Mouse (Mus musculus): ENCODE results near the gene Lyz1. TPM values are rescaled to one million over a fixed set of nuclear protein-coding genes. Genes with fewer than 3 reads are reported as not detected.

Lyz1 gene
- polyA plus RNA-seq (2016; fragmentation: Nextera tagmentation; extraction: Ambion mirVana): 13.5 and 15.0 TPM in 2 replicates

DNA sequence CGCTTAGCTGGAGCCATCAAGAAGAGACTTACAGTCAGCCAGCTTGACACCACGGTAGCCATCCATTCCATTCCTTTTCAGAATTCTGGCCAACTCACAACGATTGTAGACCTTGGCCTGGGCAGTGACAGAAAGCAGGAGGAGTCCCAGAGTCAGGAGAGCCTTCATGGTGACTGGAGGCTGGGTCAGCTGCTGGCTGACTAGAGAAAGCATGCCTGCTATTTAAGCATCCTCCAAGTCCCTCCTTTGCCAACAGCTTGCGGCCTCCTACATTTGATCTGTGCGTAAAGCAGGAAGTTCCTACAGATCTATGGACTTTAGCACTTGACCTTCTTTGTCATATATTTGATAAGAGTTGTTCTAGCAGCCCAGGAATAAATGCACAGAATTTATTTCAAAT lies at the start of gene Lyz1:
Gene Lyz1, minus strand, starts transcription at position 198 of the 400 bp plus-strand sequence.
- H3K9ac ChIP-seq: no peak within 1 kb of the TSS
- ATAC-seq (ENCODE audit: insufficient number of reproducible peaks, low FRiP score): no peak
- no peak within 1 kb of the TSS for H3K4me2 ChIP-seq
- H3K27me3 ChIP-seq (replicated peaks): peaks cover 29% of the 10 kb centered on the region; the same call in 1 of the 2 replicates
- no peaks in the 10 kb centered on the region for H3K36me3 ChIP-seq
- no peak within 1 kb of the TSS for H3K27ac ChIP-seq (ENCODE audit: poor library complexity, severe bottlenecking)
- 60% methylated on average over 5 of the region's 5 CpGs for WGBS
- H3K4me1 ChIP-seq (replicated peaks): peaks cover 8% of the 10 kb centered on the region
- H3K9me3 ChIP-seq (replicated peaks): no peaks in the 10 kb centered on the region
- no peak within 1 kb of the TSS for H3K4me3 ChIP-seq

GRCm38 (mm10) chr10:117342406-117342805 lies 49.7 kb upstream of the Lyz1 start:
- Histone ChIP-seq H3K36me3 (peaks cover 3% of the 10 kb centered on the region; the same call in 1 of the 2 replicates), H3K27ac (ENCODE audit: poor library complexity, severe bottlenecking) (no peak overlapping the region), H3K9ac (no peak overlapping the region), H3K4me2 (no peak overlapping the region), H3K27me3 (replicated peaks) (no peaks in the 10 kb centered on the region), H3K4me3 (no peak overlapping the region), H3K9me3 (replicated peaks) (no peaks in the 10 kb centered on the region), H3K4me1 (replicated peaks) (0 out of 2 replicates have a peak, but pooled peaks cover 6% of the 10 kb centered on the region)
- 73% methylated on average over 2 of the region's 2 CpGs for WGBS
- no peak for ATAC-seq (ENCODE audit: insufficient number of reproducible peaks, low FRiP score)

- Histone ChIP-seq H3K36me3 (peaks cover 3% of the 10 kb centered on the region; the same call in 1 of the 2 replicates), H3K4me2 (no peak overlapping the region), H3K9me3 (replicated peaks) (no peaks in the 10 kb centered on the region), H3K9ac (no peak overlapping the region), H3K27ac (ENCODE audit: poor library complexity, severe bottlenecking) (no peak overlapping the region), H3K4me3 (no peak overlapping the region), H3K27me3 (replicated peaks) (no peaks in the 10 kb centered on the region), H3K4me1 (replicated peaks) (0 out of 2 replicates have a peak, but pooled peaks cover 6% of the 10 kb centered on the region)
- no peak for ATAC-seq (ENCODE audit: insufficient number of reproducible peaks, low FRiP score)
- WGBS: 82% methylated on average over 4 of the region's 4 CpGs
Measured at GRCm38 (mm10) chr10:117341029-117341428, 48.4 kb upstream of the Lyz1 start.

DNA sequence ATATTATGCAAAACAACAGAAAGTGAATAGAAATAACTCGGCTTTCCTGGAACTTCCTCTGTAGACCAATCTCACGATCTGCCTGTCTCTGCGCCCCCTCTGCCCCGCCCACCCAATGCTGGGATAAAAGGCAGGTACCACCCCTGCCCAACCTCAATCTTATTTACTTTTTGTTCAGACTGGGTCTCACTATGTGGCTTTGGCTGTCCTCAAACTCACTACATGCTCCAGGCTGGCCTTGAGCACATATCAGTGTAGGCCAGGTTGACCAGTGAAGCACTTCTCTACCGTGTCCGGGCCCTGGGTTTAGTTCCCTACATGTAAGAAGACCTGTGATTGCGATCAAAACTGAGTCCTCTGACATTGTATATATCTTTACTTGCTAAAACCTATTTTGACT lies 46.6 kb upstream of the Lyz1 start:
- Histone ChIP-seq H3K27ac (ENCODE audit: poor library complexity, severe bottlenecking) (no peak overlapping the region), H3K9ac (no peak overlapping the region), H3K4me1 (replicated peaks) (peaks cover 9% of the 10 kb centered on the region; the same call in 1 of the 2 replicates), H3K36me3 (peaks cover 3% of the 10 kb centered on the region; the same call in 1 of the 2 replicates), H3K4me2 (no peak overlapping the region), H3K9me3 (replicated peaks) (no peaks in the 10 kb centered on the region), H3K4me3 (no peak overlapping the region), H3K27me3 (replicated peaks) (no peaks in the 10 kb centered on the region)
- 83% methylated on average over 7 of the region's 7 CpGs for WGBS
- no peak for ATAC-seq (ENCODE audit: insufficient number of reproducible peaks, low FRiP score)

GRCm38 (mm10) chr10:117337946-117338345 lies 45.3 kb upstream of the Lyz1 start:
- peaks cover 3% of the 10 kb centered on the region; the same call in 1 of the 2 replicates for H3K36me3 ChIP-seq
- no peak overlapping the region for H3K9ac ChIP-seq
- no peaks in the 10 kb centered on the region for H3K9me3 ChIP-seq (replicated peaks)
- H3K4me1 ChIP-seq (replicated peaks): peaks cover 9% of the 10 kb centered on the region; the same call in 1 of the 2 replicates
- no peaks in the 10 kb centered on the region for H3K27me3 ChIP-seq (replicated peaks)
- H3K4me3 ChIP-seq: no peak overlapping the region
- ATAC-seq (ENCODE audit: insufficient number of reproducible peaks, low FRiP score): no peak
- no peak overlapping the region for H3K27ac ChIP-seq (ENCODE audit: poor library complexity, severe bottlenecking)
- no peak overlapping the region for H3K4me2 ChIP-seq

DNA sequence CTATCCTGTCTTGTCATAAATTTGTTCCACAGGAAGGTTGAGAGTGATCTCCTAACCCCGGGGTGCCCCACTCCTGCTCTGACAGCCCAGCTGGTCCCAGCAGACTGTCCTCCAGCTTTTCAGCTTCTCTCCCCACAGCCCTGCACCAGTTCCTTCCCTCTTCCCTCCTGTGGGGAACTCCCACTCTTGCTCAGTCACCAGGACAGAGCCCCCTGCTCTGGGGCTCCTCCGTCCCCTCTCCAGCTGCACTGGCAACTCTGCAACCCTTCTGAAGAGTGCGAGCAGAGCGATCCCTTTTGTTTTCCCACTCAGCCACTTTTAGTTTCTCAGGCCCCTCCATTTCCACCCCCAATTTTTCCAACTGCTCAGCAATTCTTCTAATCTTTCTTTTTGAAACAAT lies 43.0 kb upstream of the Lyz1 start:
- H3K4me3 ChIP-seq: no peak overlapping the region
- ATAC-seq (ENCODE audit: insufficient number of reproducible peaks, low FRiP score): no peak
- H3K9ac ChIP-seq: no peak overlapping the region
- H3K4me1 ChIP-seq (replicated peaks): peaks cover 3% of the 10 kb centered on the region; the same call in 1 of the 2 replicates
- no peaks in the 10 kb centered on the region for H3K36me3 ChIP-seq
- H3K27ac ChIP-seq (ENCODE audit: poor library complexity, severe bottlenecking): no peak overlapping the region
- 54% methylated on average over 4 of the region's 4 CpGs for WGBS
- no peaks in the 10 kb centered on the region for H3K27me3 ChIP-seq (replicated peaks)
- H3K4me2 ChIP-seq: peak overlapping the region; percentile 33
- H3K9me3 ChIP-seq (replicated peaks): no peaks in the 10 kb centered on the region

- Histone ChIP-seq H3K27me3 (replicated peaks) (no peaks in the 10 kb centered on the region), H3K9me3 (replicated peaks) (0 out of 2 replicates have a peak, but pooled peaks cover 7% of the 10 kb centered on the region), H3K4me3 (no peak overlapping the region), H3K4me2 (no peak overlapping the region), H3K27ac (ENCODE audit: poor library complexity, severe bottlenecking) (no peak overlapping the region), H3K36me3 (no peaks in the 10 kb centered on the region), H3K4me1 (replicated peaks) (peaks cover 9% of the 10 kb centered on the region), H3K9ac (no peak overlapping the region)
- no peak for ATAC-seq (ENCODE audit: insufficient number of reproducible peaks, low FRiP score)
- WGBS: 70% methylated on average over 5 of the region's 5 CpGs
Measured at GRCm38 (mm10) chr10:117330521-117330920, 37.9 kb upstream of the Lyz1 start.

- Histone ChIP-seq H3K4me1 (replicated peaks) (peaks cover 5% of the 10 kb centered on the region), H3K4me3 (no peak overlapping the region), H3K27me3 (replicated peaks) (no peaks in the 10 kb centered on the region), H3K9me3 (replicated peaks) (0 out of 2 replicates have a peak, but pooled peaks cover 11% of the 10 kb centered on the region), H3K36me3 (no peaks in the 10 kb centered on the region), H3K9ac (no peak overlapping the region), H3K4me2 (no peak overlapping the region), H3K27ac (ENCODE audit: poor library complexity, severe bottlenecking) (no peak overlapping the region)
- 82% methylated on average over 7 of the region's 7 CpGs for WGBS
- ATAC-seq (ENCODE audit: insufficient number of reproducible peaks, low FRiP score): no peak
Measured at GRCm38 (mm10) chr10:117323782-117324181, 31.1 kb upstream of the Lyz1 start.

DNA sequence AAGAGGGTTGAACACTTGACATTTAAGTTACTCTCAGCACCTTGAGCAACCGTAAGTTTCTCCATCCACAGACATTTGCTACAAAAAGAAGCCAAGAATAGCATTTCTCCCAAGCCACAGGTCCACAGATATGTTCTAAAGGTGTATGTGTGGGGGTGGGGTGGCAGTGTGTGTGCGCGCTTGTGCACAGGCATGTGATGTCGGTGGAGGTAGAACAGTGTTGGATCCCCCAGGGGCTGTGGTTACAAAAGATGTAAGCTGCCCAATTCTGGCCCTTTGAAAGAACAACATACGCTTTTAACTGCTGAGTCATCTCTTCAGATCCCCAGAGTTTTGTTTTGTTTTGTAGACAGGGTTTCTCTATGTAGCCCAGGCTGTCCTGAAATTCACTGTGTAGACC lies 30.0 kb upstream of the Lyz1 start:
- no peaks in the 10 kb centered on the region for H3K4me1 ChIP-seq (replicated peaks)
- H3K36me3 ChIP-seq: no peaks in the 10 kb centered on the region
- 88% methylated on average over 5 of the region's 5 CpGs for WGBS
- no peak overlapping the region for H3K4me3 ChIP-seq
- no peak overlapping the region for H3K9ac ChIP-seq
- no peak overlapping the region for H3K27ac ChIP-seq (ENCODE audit: poor library complexity, severe bottlenecking)
- 0 out of 2 replicates have a peak, but pooled peaks cover 10% of the 10 kb centered on the region for H3K9me3 ChIP-seq (replicated peaks)
- no peak for ATAC-seq (ENCODE audit: insufficient number of reproducible peaks, low FRiP score)
- no peak overlapping the region for H3K4me2 ChIP-seq
- H3K27me3 ChIP-seq (replicated peaks): no peaks in the 10 kb centered on the region

GRCm38 (mm10) chr10:117320571-117320981 lies 27.9 kb upstream of the Lyz1 start:
- Histone ChIP-seq H3K9ac (no peak overlapping the region), H3K4me3 (no peak overlapping the region), H3K4me1 (replicated peaks) (no peaks in the 10 kb centered on the region), H3K4me2 (no peak overlapping the region), H3K27me3 (replicated peaks) (no peaks in the 10 kb centered on the region), H3K27ac (ENCODE audit: poor library complexity, severe bottlenecking) (no peak overlapping the region), H3K36me3 (no peaks in the 10 kb centered on the region), H3K9me3 (replicated peaks) (0 out of 2 replicates have a peak, but pooled peaks cover 4% of the 10 kb centered on the region)
- ATAC-seq (ENCODE audit: insufficient number of reproducible peaks, low FRiP score): no peak
- 79% methylated on average over 3 of the region's 3 CpGs for WGBS

- no peak for ATAC-seq (ENCODE audit: insufficient number of reproducible peaks, low FRiP score)
- Histone ChIP-seq H3K9me3 (replicated peaks) (no peaks in the 10 kb centered on the region), H3K36me3 (no peaks in the 10 kb centered on the region), H3K4me2 (no peak overlapping the region), H3K4me3 (no peak overlapping the region), H3K9ac (no peak overlapping the region), H3K27ac (ENCODE audit: poor library complexity, severe bottlenecking) (no peak overlapping the region), H3K4me1 (replicated peaks) (no peaks in the 10 kb centered on the region), H3K27me3 (replicated peaks) (no peaks in the 10 kb centered on the region)
- 83% methylated on average over 11 of the region's 11 CpGs for WGBS
Measured at GRCm38 (mm10) chr10:117316391-117316790, 23.7 kb upstream of the Lyz1 start.

- Histone ChIP-seq H3K27me3 (replicated peaks) (no peaks in the 10 kb centered on the region), H3K9ac (no peak overlapping the region), H3K4me1 (replicated peaks) (no peaks in the 10 kb centered on the region), H3K36me3 (no peaks in the 10 kb centered on the region), H3K4me2 (no peak overlapping the region), H3K27ac (ENCODE audit: poor library complexity, severe bottlenecking) (no peak overlapping the region), H3K9me3 (replicated peaks) (no peaks in the 10 kb centered on the region), H3K4me3 (no peak overlapping the region)
- 77% methylated on average over 2 of the region's 2 CpGs for WGBS
- no peak for ATAC-seq (ENCODE audit: insufficient number of reproducible peaks, low FRiP score)
Measured at GRCm38 (mm10) chr10:117313133-117313532, 20.5 kb upstream of the Lyz1 start.

Data from heart, embryonic 12.5 days (tissue).